Mouse (Mus musculus) forebrain, embryonic 10.5 days (tissue): ENCODE data around the gene Moap1. TPM values are rescaled to one million over a fixed set of nuclear protein-coding genes. Genes with fewer than 3 reads are reported as not detected.

ENCODE experiments used
- DNase-seq: peaks from one replicate; pipeline ENCODE4 v3.0.0-alpha.2; 2017; ENCODE audit warnings: low spot score; ENCODE audit errors: extremely low spot score
- H3K27ac ChIP-seq: fragments of 300-500 bp; sonication (generic); 2 replicates; pipeline ENCODE4 v1.5.1; 2016; ENCODE audit warnings: mild to moderate bottlenecking
- H3K27me3 ChIP-seq: fragments of 300-500 bp; sonication (generic); 2 replicates; pipeline ENCODE4 v1.6.1; 2016; ENCODE audit warnings: mild to moderate bottlenecking; ENCODE audit not compliant: poor library complexity, severe bottlenecking
- H3K36me3 ChIP-seq: fragments of 300-500 bp; sonication (generic); replicated peaks from 2 replicates; pipeline ENCODE4 v1.6.1; 2016; ENCODE audit warnings: mild to moderate bottlenecking, moderate library complexity
- H3K4me1 ChIP-seq: fragments of 300-500 bp; sonication (generic); 2 replicates; pipeline ENCODE4 v1.6.1; 2016
- H3K4me3 ChIP-seq: fragments of 300-500 bp; sonication (generic); 2 replicates; pipeline ENCODE4 v1.5.1; 2016; ENCODE audit warnings: mild to moderate bottlenecking, moderate library complexity
- H3K9me3 ChIP-seq: fragments of 300-500 bp; sonication (generic); 2 replicates; pipeline ENCODE4 v1.6.1; 2016; ENCODE audit warnings: mild to moderate bottlenecking, moderate library complexity
- WGBS: fragments of 180-500 bp; shearing (Covaris S2); methylation state at CpG from one replicate; pipeline ENCODE4 v1.1.7; 2016; 5-methylcytosine and 5-hydroxymethylcytosine counted together
- polyA plus RNA-seq: library from polyadenylated mRNA; unstranded; fragments of >200 nt; fragmentation: Nextera tagmentation; extraction: Ambion mirVana; gene quantifications from 2 replicates; pipeline ENCODE4 v1.2.1, GENCODE M21; 2016

Moap1 gene
- polyA plus RNA-seq, 1 experiment from 2014 or later, result 33.8 TPM

DNA sequence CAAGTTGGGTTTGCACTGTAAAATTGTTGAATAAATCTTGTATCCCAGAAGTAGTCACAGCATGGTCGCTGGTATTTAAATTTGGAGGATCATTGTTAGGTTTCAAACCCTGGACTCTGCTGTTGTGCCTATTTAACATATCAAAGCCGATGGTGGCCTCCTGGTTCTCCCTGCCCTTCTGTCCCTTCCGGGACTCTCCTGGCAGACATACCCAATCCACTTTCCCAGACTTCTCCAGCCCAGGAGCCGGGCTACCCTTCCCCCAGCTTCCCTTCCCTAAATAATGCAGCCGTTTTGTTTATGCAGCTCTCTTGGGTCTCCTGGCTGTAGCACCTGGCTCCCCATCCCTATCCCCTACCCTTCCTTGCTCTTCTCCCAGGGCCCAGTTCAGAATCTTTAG is 15.5 kb upstream of the Moap1 start:
- H3K4me3 ChIP-seq, result peak overlapping the region; percentile 91
- H3K27me3 ChIP-seq, result no peaks in the 10 kb centered on the region
- H3K4me1 ChIP-seq, result peaks cover 32% of the 10 kb centered on the region
- H3K36me3 ChIP-seq, result peaks cover 58% of the 10 kb centered on the region
- no peak for DNase-seq
- WGBS, result 5% methylated on average over 5 of the region's 5 CpGs
- no peaks in the 10 kb centered on the region for H3K9me3 ChIP-seq
- peak overlapping the region; percentile 94 for H3K27ac ChIP-seq

DNA sequence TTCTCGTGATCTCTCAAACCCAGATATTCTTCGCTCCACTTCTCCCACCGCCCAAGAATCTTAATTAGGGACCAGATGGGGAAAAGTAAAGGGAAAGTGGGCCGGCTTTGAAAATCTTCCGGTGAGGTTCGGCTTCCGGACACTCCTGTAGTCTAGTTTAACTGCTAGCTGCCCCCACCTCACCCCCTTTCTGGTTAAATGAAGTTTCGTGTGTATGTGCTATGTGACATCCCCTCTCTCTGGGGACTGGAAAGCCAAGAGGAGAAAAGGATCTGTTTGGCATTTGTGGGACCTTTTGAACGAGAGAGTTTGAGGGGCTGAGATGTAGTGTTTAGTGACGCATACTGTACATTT is 14.9 kb upstream of the Moap1 start, which contains the start of gene Gm20604:
Gm20604 (minus strand) TSS at position 270 of the 354 bp plus-strand sequence.
- peak within 1 kb of the TSS; percentile 91 for H3K4me3 ChIP-seq
- peak within 1 kb of the TSS; percentile 94 for H3K27ac ChIP-seq
- DNase-seq, result no peak
- no peaks in the 10 kb centered on the region for H3K9me3 ChIP-seq
- H3K36me3 ChIP-seq, result peaks cover 57% of the 10 kb centered on the region
- no peaks in the 10 kb centered on the region for H3K27me3 ChIP-seq
- WGBS, result under 1% methylated on average over 10 of the region's 10 CpGs
- peaks cover 32% of the 10 kb centered on the region for H3K4me1 ChIP-seq

DNA sequence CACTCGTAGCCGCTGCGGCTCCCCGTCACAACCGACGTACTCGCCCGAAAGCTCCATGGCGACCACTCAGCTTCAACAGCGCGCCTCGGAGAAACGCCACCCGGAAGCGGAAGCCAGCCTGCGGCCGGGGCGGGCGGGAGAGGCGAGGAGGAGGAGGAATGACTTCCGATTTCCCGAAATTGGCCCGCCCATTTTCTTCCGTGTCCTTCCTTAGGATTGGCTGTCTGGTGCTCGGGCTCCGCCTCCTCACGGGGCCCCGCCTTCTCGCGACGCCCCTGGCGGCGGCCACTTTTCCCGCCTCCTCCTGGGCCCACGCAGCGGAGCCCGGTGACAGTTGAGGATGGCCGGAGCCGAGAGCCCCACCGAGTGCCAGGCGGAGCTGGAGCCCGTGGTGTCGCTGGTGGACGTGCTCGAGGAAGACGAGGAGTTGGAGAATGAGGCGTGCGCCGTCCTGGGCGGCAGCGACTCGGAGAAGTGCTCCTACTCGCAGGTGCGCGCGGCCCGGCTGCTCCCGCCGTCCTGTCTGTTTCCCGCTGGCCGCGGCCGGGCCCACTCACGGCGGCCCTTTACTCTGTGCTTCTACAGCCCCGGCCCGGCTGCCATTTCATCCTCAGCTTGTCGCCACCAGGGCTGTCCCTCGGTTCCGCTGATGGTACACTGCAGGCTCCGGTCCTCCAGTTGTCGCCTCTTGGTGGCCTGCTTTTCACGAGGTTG is 14.4 kb upstream of the Moap1 start, which contains the start of the genes Gm28051, Gon7 and Ubr7:
Gm28051 (minus strand) TSS at position 77 of the 714 bp plus-strand sequence.
Gon7 (minus strand) TSS at position 115 of the 714 bp plus-strand sequence.
Ubr7 (plus strand) TSS at position 279 of the 714 bp plus-strand sequence.
- no peaks in the 10 kb centered on the region for H3K9me3 ChIP-seq
- H3K4me1 ChIP-seq, result peaks cover 32% of the 10 kb centered on the region
- H3K4me3 ChIP-seq, result peak within 1 kb of the TSS; percentile 91
- peak; percentile 98 for DNase-seq
- H3K27me3 ChIP-seq, result no peaks in the 10 kb centered on the region
- peak within 1 kb of the TSS; percentile 94 for H3K27ac ChIP-seq
- WGBS, result under 1% methylated on average over 68 of the region's 73 CpGs
- peaks cover 55% of the 10 kb centered on the region for H3K36me3 ChIP-seq

DNA sequence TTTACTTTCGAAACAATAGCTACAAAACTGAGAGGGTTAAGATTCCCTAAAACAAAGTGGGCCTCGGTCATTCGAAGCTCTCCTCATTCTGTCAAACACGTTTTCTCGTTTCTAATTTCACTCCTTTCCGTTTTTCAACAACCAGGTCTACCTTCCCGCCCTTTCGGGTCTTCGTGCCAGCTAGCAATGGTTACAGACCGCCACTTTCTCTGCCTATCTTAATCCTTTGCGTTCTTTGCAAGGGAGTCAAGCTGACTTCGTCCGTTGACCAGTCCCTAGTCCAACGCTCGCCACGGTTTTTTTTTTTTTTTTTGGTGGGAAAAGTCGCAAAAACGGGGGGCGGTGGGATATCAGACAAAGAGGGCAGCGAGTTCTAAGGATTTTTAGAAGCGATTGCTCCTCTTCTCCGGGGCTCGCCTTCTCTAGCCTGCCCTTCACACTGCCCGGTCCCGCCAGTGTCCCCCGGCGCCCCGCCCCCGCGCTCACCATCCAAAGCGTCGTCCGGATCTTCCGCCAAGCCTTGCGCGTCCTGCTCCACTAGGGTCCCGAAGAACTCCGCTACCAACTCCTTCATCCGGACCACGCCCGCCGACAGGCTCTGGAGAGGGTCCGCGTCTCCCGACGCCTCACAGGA is 13.7 kb upstream of the Moap1 start:
- H3K4me3 ChIP-seq, result peak overlapping the region; percentile 91
- H3K27me3 ChIP-seq, result no peaks in the 10 kb centered on the region
- DNase-seq, result no peak
- peaks cover 55% of the 10 kb centered on the region for H3K36me3 ChIP-seq
- H3K4me1 ChIP-seq, result peaks cover 32% of the 10 kb centered on the region
- WGBS, result 2% methylated on average over 46 of the region's 46 CpGs
- H3K9me3 ChIP-seq, result no peaks in the 10 kb centered on the region
- peak overlapping the region; percentile 94 for H3K27ac ChIP-seq

DNA sequence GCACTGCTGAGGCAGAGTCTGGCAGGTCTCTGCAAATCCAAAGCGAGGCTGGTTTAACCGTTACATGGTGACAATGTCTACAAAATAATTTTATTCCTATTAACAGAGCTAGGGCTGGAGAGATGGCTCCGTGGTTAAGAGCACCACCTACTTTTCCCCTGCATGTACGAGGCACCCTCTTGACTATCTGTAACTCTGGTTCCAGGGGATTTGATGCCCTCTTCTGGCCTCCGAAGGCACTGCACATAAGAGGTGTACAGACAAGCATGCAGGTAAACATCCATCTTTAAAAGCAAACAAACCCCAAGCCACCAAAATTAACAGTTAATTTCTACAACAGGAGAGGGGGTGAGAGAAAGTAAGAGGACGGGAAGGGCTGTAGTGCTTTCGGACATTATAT is 12.8 kb upstream of the Moap1 start:
- H3K27ac ChIP-seq, result no peak overlapping the region
- H3K36me3 ChIP-seq, result peaks cover 52% of the 10 kb centered on the region
- no peaks in the 10 kb centered on the region for H3K27me3 ChIP-seq
- 90% methylated on average over 7 of the region's 7 CpGs for WGBS
- peaks cover 32% of the 10 kb centered on the region for H3K4me1 ChIP-seq
- H3K4me3 ChIP-seq, result peak overlapping the region; percentile 91
- DNase-seq, result no peak
- no peaks in the 10 kb centered on the region for H3K9me3 ChIP-seq

DNA sequence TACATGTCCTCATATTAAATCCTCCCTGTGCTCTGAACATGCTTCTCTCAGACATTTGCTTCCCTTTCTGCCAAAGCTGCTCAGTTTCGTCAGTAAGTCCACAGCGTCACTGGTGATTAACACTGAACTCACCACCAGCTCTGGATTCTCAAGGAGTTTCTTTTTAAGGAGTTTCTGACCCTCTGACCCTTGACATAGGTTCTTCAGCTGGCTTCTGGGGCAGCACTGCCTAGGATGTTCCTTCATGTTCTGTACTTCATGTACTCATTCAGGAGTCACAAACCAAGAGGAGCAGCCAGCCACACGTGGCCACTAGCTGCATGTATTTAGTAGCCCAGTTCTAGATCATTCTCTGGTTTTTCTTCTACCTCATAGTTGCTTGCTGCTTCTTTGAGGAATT is 4.8 kb upstream of the Moap1 start:
- Histone ChIP-seq H3K27ac (no peak overlapping the region), H3K27me3 (no peaks in the 10 kb centered on the region), H3K36me3 (peaks cover 57% of the 10 kb centered on the region), H3K4me1 (peaks cover 17% of the 10 kb centered on the region), H3K9me3 (no peaks in the 10 kb centered on the region), H3K4me3 (no peak overlapping the region)
- DNase-seq, result no peak
- WGBS, result 89% methylated on average over 3 of the region's 3 CpGs

DNA sequence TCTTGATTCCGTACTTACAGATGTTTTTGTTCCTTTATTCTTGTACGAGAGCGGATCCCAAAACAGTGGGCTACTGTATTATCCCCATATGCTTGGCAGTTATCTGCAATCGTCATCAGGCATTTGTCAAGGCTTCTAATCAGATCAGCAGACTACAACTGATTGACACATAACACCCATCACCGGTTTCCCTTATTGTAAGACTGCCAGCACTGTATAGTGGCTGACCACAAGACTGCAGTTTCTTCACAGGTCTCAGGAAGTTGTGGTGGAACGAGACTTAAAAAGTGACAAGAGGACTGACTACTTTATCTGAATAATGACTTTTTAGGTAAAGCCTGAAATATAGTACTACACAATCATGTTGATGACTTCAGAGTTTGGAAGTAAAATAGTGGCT is 1.4 kb upstream of the Moap1 start:
- peak overlapping the region; percentile 91 for H3K4me3 ChIP-seq
- no peak for DNase-seq
- H3K36me3 ChIP-seq, result peaks cover 56% of the 10 kb centered on the region
- 71% methylated on average over 6 of the region's 6 CpGs for WGBS
- peaks cover 30% of the 10 kb centered on the region for H3K4me1 ChIP-seq
- H3K27me3 ChIP-seq, result no peaks in the 10 kb centered on the region
- H3K27ac ChIP-seq, result no peak overlapping the region
- H3K9me3 ChIP-seq, result no peaks in the 10 kb centered on the region

DNA sequence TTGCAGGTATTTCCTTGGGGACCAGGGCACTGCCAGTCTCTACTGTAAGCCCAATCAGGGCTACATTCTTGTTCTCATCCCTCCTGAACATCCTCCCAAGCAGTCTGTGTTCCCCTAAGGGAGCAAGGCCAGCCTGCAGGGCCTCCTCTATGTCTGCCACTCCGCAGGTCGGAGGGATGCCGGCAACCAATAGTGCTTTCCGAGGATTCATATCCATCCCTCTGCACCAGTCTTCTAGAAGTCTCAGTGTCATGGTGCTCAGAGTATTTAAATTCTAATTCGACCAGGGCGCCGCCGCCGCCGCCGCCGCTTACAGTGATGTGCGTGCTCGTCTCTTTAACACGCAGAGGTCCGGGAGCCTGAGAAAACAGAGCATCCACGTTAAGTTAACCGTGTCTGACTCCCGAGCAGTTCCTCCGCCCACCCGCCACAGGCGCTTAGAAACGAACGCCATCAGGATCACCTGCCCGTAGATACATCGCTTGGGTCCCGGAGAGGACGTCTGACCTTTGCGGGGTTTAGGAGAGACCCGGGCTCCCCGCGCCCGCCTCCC is 349 bp downstream of the Moap1 start:
- no peak for DNase-seq
- under 1% methylated on average over 33 of the region's 33 CpGs for WGBS
- H3K27ac ChIP-seq, result peak overlapping the region; percentile 95
- no peaks in the 10 kb centered on the region for H3K27me3 ChIP-seq
- peaks cover 30% of the 10 kb centered on the region for H3K4me1 ChIP-seq
- no peaks in the 10 kb centered on the region for H3K9me3 ChIP-seq
- H3K36me3 ChIP-seq, result peaks cover 41% of the 10 kb centered on the region
- H3K4me3 ChIP-seq, result peak overlapping the region; percentile 91

DNA sequence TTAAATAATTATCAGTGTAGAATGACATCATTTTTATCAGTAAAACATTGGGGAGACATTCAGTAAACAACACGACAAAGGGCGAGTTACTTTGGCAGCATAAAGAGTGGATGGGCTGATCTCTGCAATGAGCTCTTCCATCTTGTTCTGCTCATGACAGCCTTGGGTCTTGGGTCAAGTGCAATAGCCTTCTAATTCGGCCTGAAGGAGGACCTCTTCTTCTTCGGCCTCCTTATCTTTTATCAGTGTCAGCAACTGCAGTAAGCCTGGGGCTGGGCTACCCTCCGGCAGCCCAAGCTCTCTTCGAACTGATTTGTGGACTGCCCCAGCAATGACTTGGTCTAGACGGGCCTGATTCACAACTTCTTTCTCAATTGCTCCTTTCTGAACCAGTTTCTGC is 1.4 kb downstream of the Moap1 start:
- DNase-seq, result no peak
- H3K27me3 ChIP-seq, result no peaks in the 10 kb centered on the region
- H3K9me3 ChIP-seq, result no peaks in the 10 kb centered on the region
- peak overlapping the region; percentile 91; the same call in 1 of the 2 replicates for H3K4me3 ChIP-seq
- peaks cover 30% of the 10 kb centered on the region for H3K4me1 ChIP-seq
- no peak overlapping the region for H3K27ac ChIP-seq
- WGBS, result 91% methylated on average over 7 of the region's 7 CpGs
- H3K36me3 ChIP-seq, result peaks cover 31% of the 10 kb centered on the region

DNA sequence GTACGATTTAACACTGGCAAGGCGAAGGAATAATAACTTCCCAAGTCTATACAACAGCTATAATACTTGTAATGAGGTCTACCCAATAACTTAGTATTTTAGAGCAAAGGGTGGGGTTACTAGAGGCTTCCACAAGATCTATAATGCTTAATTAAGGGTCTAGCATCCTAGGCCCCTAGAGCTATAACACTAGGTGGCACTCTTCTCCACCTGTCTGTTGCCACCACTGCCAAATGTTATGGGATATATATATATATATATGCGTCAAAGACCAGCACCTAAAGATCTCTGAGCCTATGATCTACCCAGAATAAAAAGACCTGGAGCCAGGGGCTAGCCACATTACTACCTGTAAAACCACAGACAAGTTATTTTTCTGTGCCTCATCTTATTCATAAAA is 3.2 kb downstream of the Moap1 start:
- H3K27me3 ChIP-seq, result no peaks in the 10 kb centered on the region
- no peak overlapping the region for H3K4me3 ChIP-seq
- 64% methylated on average over 3 of the region's 3 CpGs for WGBS
- H3K27ac ChIP-seq, result no peak overlapping the region
- no peak for DNase-seq
- H3K9me3 ChIP-seq, result no peaks in the 10 kb centered on the region
- H3K36me3 ChIP-seq, result peaks cover 18% of the 10 kb centered on the region
- peaks cover 27% of the 10 kb centered on the region for H3K4me1 ChIP-seq

DNA sequence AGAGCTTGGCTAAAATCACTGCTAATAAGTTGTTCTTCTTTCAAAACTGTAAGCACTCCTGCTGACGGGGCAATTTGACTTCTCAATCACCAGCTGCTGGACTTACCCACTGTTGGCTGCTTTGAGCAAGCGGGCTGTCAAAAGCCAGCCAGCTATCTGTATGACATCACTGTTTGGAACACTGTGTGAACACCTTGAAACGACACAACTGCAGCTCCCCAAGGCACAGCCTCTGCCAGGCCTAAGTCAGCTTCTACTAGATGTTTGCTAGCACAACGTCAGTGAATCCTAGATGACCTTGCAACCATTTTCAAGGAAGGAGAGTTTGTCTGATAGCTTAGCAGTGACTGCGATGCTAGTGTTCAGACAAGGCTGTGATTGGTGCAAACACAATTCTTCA is 4.4 kb downstream of the Moap1 start:
- no peak overlapping the region for H3K27ac ChIP-seq
- H3K4me3 ChIP-seq, result no peak overlapping the region
- no peak for DNase-seq
- no peaks in the 10 kb centered on the region for H3K27me3 ChIP-seq
- WGBS, result 84% methylated on average over 5 of the region's 5 CpGs
- no peaks in the 10 kb centered on the region for H3K9me3 ChIP-seq
- peaks cover 17% of the 10 kb centered on the region for H3K4me1 ChIP-seq
- H3K36me3 ChIP-seq, result peaks cover 18% of the 10 kb centered on the region

DNA sequence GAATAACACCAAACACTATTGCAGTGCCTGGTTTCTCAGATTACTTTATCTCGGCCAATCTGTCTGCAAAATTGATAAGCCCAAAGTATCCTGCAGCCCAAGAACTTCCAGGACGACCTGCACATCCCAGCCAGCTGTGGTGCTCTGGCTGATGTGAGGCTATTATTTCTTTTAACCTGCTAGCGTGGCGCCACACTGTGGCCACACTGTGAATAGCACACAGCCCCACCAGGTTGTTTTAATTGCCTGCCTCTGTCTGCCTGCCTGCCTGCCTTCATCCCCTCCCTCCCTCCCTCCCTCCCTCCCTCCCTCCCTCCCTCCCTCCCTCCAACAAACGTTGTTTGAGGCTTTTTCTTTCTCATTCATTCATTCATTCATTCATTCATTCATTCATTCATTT is 10.1 kb downstream of the Moap1 start:
- Histone ChIP-seq H3K4me3 (no peak overlapping the region), H3K27me3 (no peaks in the 10 kb centered on the region), H3K9me3 (no peaks in the 10 kb centered on the region), H3K4me1 (peaks cover 28% of the 10 kb centered on the region), H3K36me3 (no peaks in the 10 kb centered on the region), H3K27ac (no peak overlapping the region)
- DNase-seq, result peak; percentile 62
- 16% methylated on average over 5 of the region's 5 CpGs for WGBS
